8 mouse cellular contexts compared by ENCODE assay signal in the genomic region with DNA sequence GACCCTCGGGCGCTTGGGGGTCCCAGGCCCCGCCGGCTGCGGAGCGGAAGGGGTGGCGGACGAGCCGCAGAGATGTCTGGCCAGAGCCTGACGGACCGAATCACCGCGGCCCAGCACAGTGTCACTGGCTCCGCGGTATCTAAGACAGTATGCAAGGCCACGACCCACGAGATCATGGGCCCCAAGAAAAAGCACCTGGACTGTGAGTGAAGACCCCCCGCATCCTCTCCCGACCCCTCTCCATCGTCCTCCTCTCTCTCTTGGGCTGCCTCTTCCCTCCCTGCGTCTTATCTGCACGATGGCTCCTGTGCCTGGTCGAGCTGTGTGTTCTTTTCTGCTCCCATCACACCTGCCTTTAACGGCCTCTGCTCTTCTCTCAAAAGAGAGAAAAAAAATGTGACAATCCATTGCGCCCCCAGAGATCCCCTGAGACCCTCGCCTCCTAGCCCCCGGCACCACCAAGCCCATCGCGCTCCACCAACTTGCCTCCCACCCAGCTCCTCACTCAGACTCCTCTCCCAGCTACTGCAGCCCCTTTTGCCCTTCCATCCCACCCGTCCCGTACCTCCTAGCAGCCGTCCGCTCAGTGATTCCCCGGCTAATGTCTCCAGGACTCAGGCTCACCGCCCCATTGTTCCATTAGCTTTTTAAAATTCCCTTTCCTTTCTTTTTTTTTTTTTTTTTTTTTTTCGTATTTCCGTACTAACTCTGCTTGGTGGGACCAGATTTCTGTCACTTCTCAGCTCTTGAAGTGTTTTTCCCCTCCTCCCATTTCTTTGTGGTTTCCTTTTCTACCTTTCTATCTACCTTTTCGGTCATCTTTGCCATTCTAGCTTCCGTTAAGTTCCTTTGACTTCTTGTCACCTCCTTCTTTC. TPM values are rescaled to one million over a fixed set of nuclear protein-coding genes. Genes with fewer than 3 reads are reported as not detected.
A peak's percentile ranks its signal among the peaks of the same experiment; 100 is the strongest.
DNase-seq lines count a peak whose midpoint lies in the region; ATAC-seq and TF ChIP-seq lines count a peak whose summit lies in the region.

No protein-coding gene starts in this region.

- ATAC-seq in liver, postnatal 0 days = peak; percentile 16

- TF ChIP-seq EP300 in liver, postnatal 0 days (IDR thresholded peaks at IDR 0.05; ENCODE audit: low read depth) = no peak

- no peaks in the 10 kb centered on the region for H3K9me3 ChIP-seq in liver, postnatal 0 days (ENCODE audit: low read length)

- peak overlapping the region; percentile 92 for H3K4me2 ChIP-seq in liver, postnatal 0 days (ENCODE audit: low read depth, low read length)

- H3K27me3 ChIP-seq in liver, postnatal 0 days (ENCODE audit: insufficient read depth, low read length) = no peaks in the 10 kb centered on the region

- DNase-seq in urinary bladder, postnatal 14 days (ENCODE audit: low spot score) = peak; percentile 12
- DNase-seq in urinary bladder, adult 18-20 months (ENCODE audit: low spot score in 2 of 2) = no peak
- peak; percentile 49 for DNase-seq in embryo, embryonic 10.5 days (ENCODE audit: low spot score)
- DNase-seq in gastrocnemius, postnatal 25 days = peak; percentile 14
- DNase-seq in kidney, postnatal 10 days = peak; percentile 51
- peak; percentile 53 for DNase-seq in liver, postnatal 0 days
- DNase-seq in ovary, postnatal 36 days (ENCODE audit: low spot score) = peak; percentile 26
- peak; percentile 55 for DNase-seq in thymus, postnatal 14 days

- H3K9ac ChIP-seq in liver, postnatal 0 days (replicated peaks) = peak overlapping the region; percentile 90

- no peak for TF ChIP-seq CTCF in liver, postnatal 0 days (IDR thresholded peaks at IDR 0.05; ENCODE audit: low read depth)

- peak overlapping the region; percentile 100 for H3K27ac ChIP-seq in liver, postnatal 0 days (ENCODE audit: low read depth)

- H3K36me3 ChIP-seq in liver, postnatal 0 days (replicated peaks; ENCODE audit: insufficient read depth, low read length) = 0 out of 2 replicates have a peak, but pooled peaks cover 2% of the 10 kb centered on the region

- H3K4me3 ChIP-seq in liver, postnatal 0 days (ENCODE audit: low read depth, low read length) = peak overlapping the region; percentile 91

- H3K4me1 ChIP-seq in liver, postnatal 0 days (ENCODE audit: insufficient read depth) = peaks cover 13% of the 10 kb centered on the region

- WGBS in liver, postnatal 0 days (ENCODE audit: insufficient replicate concordance) = under 1% methylated on average over 39 of the region's 39 CpGs

RNA-seq across cellular contexts. Expression of gene Picalm, which starts 0.7 kb away (rescaled TPM):
- 10 to 100 TPM; 78.3 to 79.6 TPM for total RNA-seq in gastrocnemius, postnatal 25 days (2021)
- polyA plus RNA-seq in liver, postnatal 0 days (2015; fragmentation: Nextera tagmentation; extraction: Ambion mirVana) = 29.9 and 30.6 TPM in 2 replicates

Comparison
In these comparisons a context has a peak if more than half of its experiments do, and no peak if none do; other contexts are left out.
1. DNase-seq: peak in urinary bladder, postnatal 14 days (single experiment), embryo, embryonic 10.5 days (single experiment), gastrocnemius, postnatal 25 days (single experiment), kidney, postnatal 10 days (single experiment), liver, postnatal 0 days (single experiment), ovary, postnatal 36 days (single experiment) and thymus, postnatal 14 days (single experiment); none in urinary bladder, adult 18-20 months (0 of 2).